Mouse (Mus musculus) embryonic fibroblast, embryonic 13.5 days (primary cell): ENCODE results near the gene Trpc2. TPM values are rescaled to one million over a fixed set of nuclear protein-coding genes. Genes with fewer than 3 reads are reported as not detected.

ENCODE experiments used
- H3K27ac ChIP-seq: 2 replicates; pipeline ENCODE4 v1.5.1; 2012; ENCODE audit warnings: low read length, control low read depth, inconsistent platforms; ENCODE audit not compliant: insufficient read depth
- H3K4me1 ChIP-seq: 2 replicates; pipeline ENCODE4 v1.6.1; 2011; ENCODE audit warnings: low read length; ENCODE audit not compliant: control insufficient read depth, insufficient read depth
- H3K4me3 ChIP-seq: 2 replicates; pipeline ENCODE4 v1.5.1; 2011; ENCODE audit warnings: mild to moderate bottlenecking, control low read depth, low read length; ENCODE audit not compliant: insufficient read depth
- CTCF ChIP-seq: IDR thresholded peaks from 2 replicates; pipeline ENCODE4 v1.5.1; 2011; ENCODE audit warnings: mild to moderate bottlenecking, control low read depth, low read length, moderate library complexity, borderline replicate concordance; ENCODE audit not compliant: insufficient read depth
- POLR2A ChIP-seq: IDR thresholded peaks from 2 replicates; pipeline ENCODE4 v1.6.1; 2011; ENCODE audit warnings: low read depth, mild to moderate bottlenecking, control low read depth, low read length, moderate library complexity
- polyA plus RNA-seq: library from polyadenylated mRNA; stranded (reverse); fragments of >200 nt; gene quantifications from 2 replicates; pipeline ENCODE4 v1.2.4, GENCODE M21; 2011; ENCODE audit warnings: low read depth; ENCODE audit not compliant: missing spikeins, insufficient read length

Trpc2 gene
- polyA plus RNA-seq, 1 experiment, result not detected

DNA sequence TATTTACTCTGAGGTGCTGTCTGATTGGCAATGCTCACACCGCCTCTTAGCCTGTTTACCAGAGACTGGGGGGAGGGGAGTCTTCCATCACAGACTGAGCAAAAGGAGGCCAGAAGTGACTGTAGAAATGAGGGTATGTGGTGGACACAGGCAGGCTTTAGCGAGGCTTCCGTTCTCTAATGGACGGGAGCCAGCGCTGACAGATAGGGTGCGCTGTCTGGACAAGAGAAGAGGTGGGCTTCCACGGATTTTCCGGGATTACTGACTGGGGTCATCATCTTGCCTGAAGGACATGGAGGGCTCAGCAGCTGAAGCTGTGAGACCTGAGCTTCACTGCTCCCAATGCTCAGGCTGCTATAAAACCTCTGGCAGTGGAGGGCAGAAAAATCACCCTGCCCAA is 19.3 kb downstream of the Trpc2 start:
- no peaks in the 10 kb centered on the region for H3K4me1 ChIP-seq
- TF ChIP-seq CTCF (no peak), POLR2A (no peak)
- no peak overlapping the region for H3K27ac ChIP-seq
- no peak overlapping the region for H3K4me3 ChIP-seq

DNA sequence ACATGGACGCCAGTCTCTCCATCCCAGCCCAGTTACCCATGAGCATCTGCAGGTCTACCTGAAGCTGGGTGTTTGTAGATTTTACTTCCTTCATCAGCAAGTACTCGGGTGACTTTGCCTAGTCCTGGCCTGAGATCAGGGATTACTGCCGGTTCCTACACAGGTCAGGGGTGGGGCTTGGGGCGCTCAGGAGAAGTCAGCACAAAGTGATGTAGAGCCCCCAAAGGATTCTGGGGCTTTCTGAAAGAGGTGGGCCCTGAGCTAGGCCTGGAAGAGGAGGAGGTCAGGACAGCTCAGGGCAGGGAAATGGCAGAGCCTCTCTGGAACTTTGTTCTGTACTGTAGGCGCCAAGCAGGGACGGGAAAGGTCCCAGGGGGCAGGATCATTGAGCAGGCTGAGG is 19.8 kb downstream of the Trpc2 start:
- TF ChIP-seq CTCF (no peak), POLR2A (no peak)
- H3K4me1 ChIP-seq, result no peaks in the 10 kb centered on the region
- H3K27ac ChIP-seq, result no peak overlapping the region
- H3K4me3 ChIP-seq, result no peak overlapping the region

DNA sequence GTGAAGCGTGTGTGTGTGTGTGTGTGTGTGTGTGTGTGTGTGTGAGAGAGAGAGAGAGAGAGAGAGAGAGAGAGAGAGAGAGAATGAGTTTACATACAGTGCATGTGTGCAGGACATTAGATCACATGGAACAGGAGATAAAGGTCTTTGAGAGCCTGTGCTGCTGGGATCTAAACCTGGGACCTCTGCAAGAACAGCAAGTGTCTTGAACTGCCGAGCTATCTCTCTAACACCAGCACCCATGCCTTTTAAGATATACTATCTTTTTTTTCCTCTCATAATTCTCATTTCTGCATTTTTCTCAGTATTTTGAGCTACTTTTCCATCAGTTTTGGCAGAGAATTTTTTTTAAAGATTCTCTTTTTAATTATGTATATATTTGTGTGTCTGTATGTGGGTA is 20.6 kb downstream of the Trpc2 start:
- H3K27ac ChIP-seq, result no peak overlapping the region
- no peak for TF ChIP-seq POLR2A
- TF ChIP-seq CTCF, result no peak
- no peaks in the 10 kb centered on the region for H3K4me1 ChIP-seq

DNA sequence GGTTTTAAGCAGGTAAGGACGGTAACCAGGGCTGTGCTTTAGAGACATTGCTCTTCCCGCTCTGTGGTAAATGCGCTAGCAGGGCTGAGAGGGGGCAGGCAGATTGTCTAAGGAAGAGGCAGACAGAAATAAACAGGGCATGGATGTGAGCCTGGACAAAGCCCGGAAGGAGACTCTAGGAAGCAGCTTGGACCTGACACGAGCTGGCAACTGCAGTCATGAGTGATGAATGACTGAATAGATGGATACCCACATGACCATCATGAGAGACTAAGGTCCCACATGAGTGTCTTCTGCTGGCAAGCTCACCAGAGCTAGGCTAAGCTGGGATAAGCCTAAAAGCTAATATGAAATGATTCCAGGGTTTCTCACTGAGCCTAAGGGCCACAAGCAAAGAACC is 21.2 kb downstream of the Trpc2 start:
- Histone ChIP-seq H3K27ac (no peak overlapping the region), H3K4me1 (no peaks in the 10 kb centered on the region), H3K4me3 (no peak overlapping the region)
- TF ChIP-seq CTCF (no peak), POLR2A (no peak)

More for the DNA sequence above, 20.6 kb downstream of the Trpc2 start:
- H3K4me3 ChIP-seq, result no peak overlapping the region

DNA sequence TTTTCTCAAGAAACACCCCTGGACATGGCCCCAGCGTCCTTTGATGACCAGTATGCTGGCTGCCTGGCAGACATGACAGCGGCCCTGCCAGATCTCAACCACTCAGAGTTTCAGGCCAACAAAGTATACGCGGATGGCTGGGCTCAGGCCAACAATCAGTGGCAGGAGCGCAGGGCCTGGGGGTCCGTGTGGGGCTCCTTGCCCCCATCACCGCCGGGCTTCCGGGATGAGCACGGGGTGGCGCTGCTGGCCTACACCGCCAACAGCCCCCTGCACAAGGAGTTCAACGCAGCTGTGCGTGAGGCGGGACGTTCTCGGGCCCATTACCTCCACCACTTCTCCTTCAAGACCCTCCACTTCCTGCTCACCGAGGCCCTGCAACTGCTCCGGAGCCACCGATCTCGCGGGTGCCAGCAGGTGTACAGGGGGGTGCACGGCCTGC is 23.8 kb downstream of the Trpc2 start:
- Histone ChIP-seq H3K4me1 (no peaks in the 10 kb centered on the region), H3K4me3 (no peak overlapping the region), H3K27ac (no peak overlapping the region)
- TF ChIP-seq POLR2A (no peak), CTCF (no peak)

DNA sequence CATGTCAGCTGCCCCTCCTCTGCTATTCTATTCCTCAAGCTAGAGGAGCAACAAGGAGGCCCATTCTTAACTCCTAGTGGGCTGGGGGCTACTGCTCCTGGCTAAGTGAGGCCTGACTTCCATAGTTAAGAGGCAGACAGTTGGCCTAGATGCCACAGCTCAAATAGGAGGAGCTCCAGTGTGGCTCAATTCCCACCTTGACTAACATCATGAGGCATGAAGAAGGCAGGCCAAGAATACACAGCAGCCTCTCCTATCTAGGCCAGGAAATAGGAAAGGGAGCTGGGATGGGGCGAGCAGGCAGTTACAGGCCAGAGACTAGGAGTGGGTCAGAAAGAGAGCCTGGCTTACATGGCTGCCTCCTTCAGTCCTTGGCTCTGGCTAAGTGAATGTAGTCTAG is 25.3 kb downstream of the Trpc2 start:
- TF ChIP-seq POLR2A (no peak), CTCF (no peak)
- no peak overlapping the region for H3K4me3 ChIP-seq
- H3K4me1 ChIP-seq, result no peaks in the 10 kb centered on the region
- H3K27ac ChIP-seq, result no peak overlapping the region

DNA sequence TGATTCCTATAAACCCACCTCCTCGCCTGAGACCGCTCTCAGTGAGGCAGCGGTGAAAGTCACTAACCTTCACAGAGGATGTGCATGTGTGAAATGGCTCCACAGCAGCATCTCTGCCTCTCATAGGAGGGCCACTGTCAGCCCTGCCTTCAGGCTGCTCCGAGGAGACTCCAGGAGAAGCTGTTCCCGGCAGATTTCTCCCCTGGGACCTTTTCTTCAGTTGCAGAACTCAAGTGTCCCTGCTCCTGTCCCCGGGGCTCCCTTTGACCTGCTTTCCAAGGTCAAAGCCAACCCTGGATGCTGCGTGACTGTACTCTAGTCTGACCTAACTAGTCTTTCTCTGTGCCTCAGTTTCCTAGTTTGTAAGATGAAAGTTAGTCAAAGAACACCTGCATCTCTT is 26.3 kb downstream of the Trpc2 start, which contains the start of gene Art5:
Art5 (minus strand) TSS at position 319 of the 400 bp plus-strand sequence.
- no peaks in the 10 kb centered on the region for H3K4me1 ChIP-seq
- H3K27ac ChIP-seq, result no peak within 1 kb of the TSS
- TF ChIP-seq POLR2A (no peak), CTCF (no peak)
- H3K4me3 ChIP-seq, result no peak within 1 kb of the TSS

DNA sequence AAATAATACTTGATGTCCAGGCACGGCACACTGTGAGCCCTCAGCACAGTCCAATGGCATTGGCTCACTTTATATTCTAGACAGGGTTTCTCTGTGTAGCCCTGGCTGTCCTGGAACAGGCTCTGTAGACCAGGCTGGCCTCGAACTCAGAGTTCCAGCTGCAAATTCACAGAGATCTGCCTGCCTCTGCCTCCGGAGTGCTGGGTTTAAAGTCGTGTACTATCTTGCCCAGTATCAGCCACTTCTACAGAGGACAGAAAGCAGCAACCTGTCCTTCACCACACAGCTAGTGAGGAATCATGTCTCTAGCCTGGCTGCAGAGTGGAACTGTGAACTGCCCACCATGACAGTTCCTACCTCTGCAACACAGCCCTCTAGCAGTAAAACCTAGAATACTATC is 26.8 kb downstream of the Trpc2 start:
- no peak overlapping the region for H3K4me3 ChIP-seq
- H3K27ac ChIP-seq, result no peak overlapping the region
- H3K4me1 ChIP-seq, result no peaks in the 10 kb centered on the region
- TF ChIP-seq POLR2A (no peak), CTCF (no peak)

DNA sequence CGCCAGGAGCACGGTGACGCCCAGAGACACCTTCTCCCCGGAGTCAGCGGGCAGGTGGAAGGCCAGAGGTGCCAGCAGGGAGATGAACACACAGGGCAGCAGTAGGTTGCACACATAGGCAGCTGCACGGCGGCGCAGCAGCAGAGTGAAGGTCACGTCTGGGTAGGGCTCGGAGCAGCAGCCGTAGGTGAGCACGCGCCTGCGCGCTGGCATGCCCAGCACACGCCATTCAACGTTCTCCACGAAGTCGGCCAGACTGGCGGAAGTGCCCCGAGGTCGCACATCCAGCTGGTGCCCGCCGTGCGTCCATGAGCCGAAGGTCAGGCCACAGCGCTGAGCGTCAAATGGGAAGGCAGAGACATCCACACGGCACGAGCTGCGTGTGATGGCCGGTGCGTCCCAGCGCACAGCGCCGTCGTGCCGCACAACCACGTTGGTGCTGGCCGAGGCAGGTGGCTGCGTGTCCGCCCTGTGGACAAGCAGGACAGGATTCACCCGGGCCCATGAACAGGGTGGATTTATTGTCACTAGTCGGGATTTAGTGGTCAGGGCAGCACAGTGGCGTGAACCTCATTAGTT is 30.3 kb downstream of the Trpc2 start:
- TF ChIP-seq POLR2A (no peak), CTCF (no peak)
- Histone ChIP-seq H3K4me3 (no peak overlapping the region), H3K4me1 (no peaks in the 10 kb centered on the region), H3K27ac (no peak overlapping the region)

DNA sequence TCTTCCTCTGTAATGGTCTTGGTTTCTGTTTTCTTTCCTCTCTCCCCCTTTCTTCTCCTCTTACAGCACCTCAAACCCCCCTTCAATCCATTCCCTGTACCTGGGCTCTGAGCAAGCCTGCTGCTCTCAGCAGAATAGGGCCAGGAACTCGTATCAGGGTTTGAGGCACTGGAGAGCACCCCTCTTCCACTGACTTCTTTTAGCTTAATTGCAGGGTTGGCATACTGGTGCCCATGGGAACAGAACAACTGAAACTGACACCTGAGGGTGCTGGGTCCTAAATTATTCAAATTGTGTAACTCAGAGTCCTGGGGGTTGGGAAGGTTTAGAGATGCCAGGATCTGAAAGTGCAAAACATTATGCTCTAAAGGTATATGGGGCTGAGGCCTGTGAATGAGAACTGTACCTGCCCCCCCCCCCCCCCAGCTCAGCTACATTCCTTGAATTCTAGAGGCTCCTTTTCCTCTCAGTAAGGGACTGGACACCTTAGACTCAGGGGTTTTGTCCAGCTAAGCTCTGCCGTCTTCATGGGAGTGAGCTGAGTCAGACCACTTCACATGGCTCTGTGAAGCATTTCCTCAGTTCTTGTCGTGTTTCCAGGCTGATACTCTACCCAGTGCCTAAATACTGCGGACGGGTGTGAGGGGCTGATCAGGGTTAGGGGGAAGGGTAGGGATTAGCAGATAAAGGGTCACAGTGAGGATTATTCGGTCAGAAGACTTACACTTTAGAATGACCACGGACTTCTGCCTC is 33.8 kb downstream of the Trpc2 start, which contains the start of gene Chrna10:
Chrna10 (minus strand) TSS at position 250 of the 753 bp plus-strand sequence.
- Histone ChIP-seq H3K4me3 (no peak within 1 kb of the TSS), H3K4me1 (no peaks in the 10 kb centered on the region), H3K27ac (no peak within 1 kb of the TSS)
- no peak for TF ChIP-seq POLR2A
- TF ChIP-seq CTCF, result no peak

DNA sequence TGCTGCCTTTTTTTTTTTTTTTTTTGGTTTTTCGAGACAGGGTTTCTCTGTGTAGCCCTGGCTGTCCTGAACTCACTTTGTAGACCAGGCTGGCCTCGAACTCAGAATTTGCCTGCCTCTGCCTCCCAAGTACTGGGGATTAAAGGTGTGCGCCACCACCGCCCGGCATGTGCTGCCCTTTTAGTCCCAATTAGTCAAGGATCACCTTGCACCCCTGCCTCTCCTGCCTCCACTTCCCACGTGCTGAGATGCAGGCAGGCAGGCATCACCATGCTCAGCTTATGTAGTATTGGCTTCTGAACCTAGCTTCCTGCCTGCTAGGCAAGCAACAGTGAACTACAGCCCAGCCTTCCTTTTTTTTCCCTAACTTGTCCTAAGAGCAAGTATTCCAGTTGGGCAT is 34.5 kb downstream of the Trpc2 start:
- Histone ChIP-seq H3K4me3 (no peak overlapping the region), H3K27ac (no peak overlapping the region), H3K4me1 (no peaks in the 10 kb centered on the region)
- no peak for TF ChIP-seq CTCF
- no peak for TF ChIP-seq POLR2A
